Mouse (Mus musculus): ENCODE data around the gene Myo5a. TPM values are rescaled to one million over a fixed set of nuclear protein-coding genes. Genes with fewer than 3 reads are reported as not detected.
"Not testable (repeated sequence)": the region's sequence is repeated elsewhere in the genome, so short reads cannot be mapped to it uniquely, and the experiment has no call there.

Myo5a gene
- polyA plus RNA-seq, 1 experiment = 16.8 TPM

- Histone ChIP-seq H3K4me3 (replicated peaks; ENCODE audit: control insufficient read depth, low read depth, low read length) (no peak overlapping the region), H3K4me1 (ENCODE audit: control insufficient read depth, insufficient read depth, low read length) (no peaks in the 10 kb centered on the region; the same call in none of the 2 replicates), H3K27ac (ENCODE audit: control insufficient read depth, insufficient read depth, low read depth, low read length, poor library complexity) (no peak overlapping the region)
- 85% methylated on average over 6 of the region's 6 CpGs for WGBS
- no peak for TF ChIP-seq POLR2A (IDR thresholded peaks at IDR 0.05; ENCODE audit: borderline replicate concordance, control insufficient read depth, low read depth, low read length)
- no peak for TF ChIP-seq CTCF (IDR thresholded peaks at IDR 0.05; ENCODE audit: control insufficient read depth, insufficient read depth, low read length)
Observed at GRCm38 (mm10) chr9:75247870-75248269, 177.1 kb downstream of the Myo5a start.

- no peaks in the 10 kb centered on the region; the same call in none of the 2 replicates for H3K4me1 ChIP-seq (ENCODE audit: control insufficient read depth, insufficient read depth, low read length)
- WGBS = 45% methylated on average over 1 of the region's 1 CpGs
Observed at GRCm38 (mm10) chr9:75248359-75248758, 177.5 kb downstream of the Myo5a start.

GRCm38 (mm10) chr9:75248874-75249273, 178.1 kb downstream of the Myo5a start:
- no peak overlapping the region for H3K27ac ChIP-seq (ENCODE audit: control insufficient read depth, insufficient read depth, low read depth, low read length, poor library complexity)
- no peak for TF ChIP-seq POLR2A (IDR thresholded peaks at IDR 0.05; ENCODE audit: borderline replicate concordance, control insufficient read depth, low read depth, low read length)
- TF ChIP-seq CTCF (IDR thresholded peaks at IDR 0.05; ENCODE audit: control insufficient read depth, insufficient read depth, low read length) = no peak
- no peaks in the 10 kb centered on the region; the same call in none of the 2 replicates for H3K4me1 ChIP-seq (ENCODE audit: control insufficient read depth, insufficient read depth, low read length)
- no peak overlapping the region for H3K4me3 ChIP-seq (replicated peaks; ENCODE audit: control insufficient read depth, low read depth, low read length)

More at GRCm38 (mm10) chr9:75248359-75248758, 177.5 kb downstream of the Myo5a start:
- TF ChIP-seq CTCF (IDR thresholded peaks at IDR 0.05; ENCODE audit: control insufficient read depth, insufficient read depth, low read length) (no peak), POLR2A (IDR thresholded peaks at IDR 0.05; ENCODE audit: borderline replicate concordance, control insufficient read depth, low read depth, low read length) (no peak)
- no peak overlapping the region for H3K4me3 ChIP-seq (replicated peaks; ENCODE audit: control insufficient read depth, low read depth, low read length)
- no peak overlapping the region for H3K27ac ChIP-seq (ENCODE audit: control insufficient read depth, insufficient read depth, low read depth, low read length, poor library complexity)

- not testable (repeated sequence) for H3K27ac ChIP-seq (ENCODE audit: control insufficient read depth, insufficient read depth, low read depth, low read length, poor library complexity); H3K4me1 ChIP-seq (ENCODE audit: control insufficient read depth, insufficient read depth, low read length); H3K4me3 ChIP-seq (replicated peaks; ENCODE audit: control insufficient read depth, low read depth, low read length)
- WGBS = 39% methylated on average over 6 of the region's 6 CpGs
Observed at GRCm38 (mm10) chr9:75253158-75253557, 182.3 kb downstream of the Myo5a start.

GRCm38 (mm10) chr9:75253766-75254165, 183.0 kb downstream of the Myo5a start:
- 7% methylated on average over 3 of the region's 3 CpGs for WGBS
- Histone ChIP-seq H3K27ac (ENCODE audit: control insufficient read depth, insufficient read depth, low read depth, low read length, poor library complexity) (peak overlapping the region; percentile 27; the same call in 1 of the 2 replicates), H3K4me1 (ENCODE audit: control insufficient read depth, insufficient read depth, low read length) (peaks cover 4% of the 10 kb centered on the region), H3K4me3 (replicated peaks; ENCODE audit: control insufficient read depth, low read depth, low read length) (no peak overlapping the region)
- TF ChIP-seq POLR2A (IDR thresholded peaks at IDR 0.05; ENCODE audit: borderline replicate concordance, control insufficient read depth, low read depth, low read length) (no peak), CTCF (IDR thresholded peaks at IDR 0.05; ENCODE audit: control insufficient read depth, insufficient read depth, low read length) (no peak)

GRCm38 (mm10) chr9:75254196-75254955, 183.6 kb downstream of the Myo5a start:
- WGBS = 18% methylated on average over 13 of the region's 13 CpGs
- H3K27ac ChIP-seq (ENCODE audit: control insufficient read depth, insufficient read depth, low read depth, low read length, poor library complexity) = peak overlapping the region; percentile 27
- H3K4me3 ChIP-seq (replicated peaks; ENCODE audit: control insufficient read depth, low read depth, low read length) = no peak overlapping the region
- no peak for TF ChIP-seq CTCF (IDR thresholded peaks at IDR 0.05; ENCODE audit: control insufficient read depth, insufficient read depth, low read length)
- peaks cover 4% of the 10 kb centered on the region for H3K4me1 ChIP-seq (ENCODE audit: control insufficient read depth, insufficient read depth, low read length)

- Histone ChIP-seq H3K27ac (ENCODE audit: control insufficient read depth, insufficient read depth, low read depth, low read length, poor library complexity) (no peak overlapping the region), H3K4me1 (ENCODE audit: control insufficient read depth, insufficient read depth, low read length) (peaks cover 4% of the 10 kb centered on the region), H3K4me3 (replicated peaks; ENCODE audit: control insufficient read depth, low read depth, low read length) (no peak overlapping the region)
- 63% methylated on average over 14 of the region's 14 CpGs for WGBS
- no peak for TF ChIP-seq POLR2A (IDR thresholded peaks at IDR 0.05; ENCODE audit: borderline replicate concordance, control insufficient read depth, low read depth, low read length)
- no peak for TF ChIP-seq CTCF (IDR thresholded peaks at IDR 0.05; ENCODE audit: control insufficient read depth, insufficient read depth, low read length)
Observed at GRCm38 (mm10) chr9:75255820-75256545, 185.2 kb downstream of the Myo5a start.

- H3K4me3 ChIP-seq (replicated peaks; ENCODE audit: control insufficient read depth, low read depth, low read length) = no peak overlapping the region
- 69% methylated on average over 4 of the region's 4 CpGs for WGBS
- H3K4me1 ChIP-seq (ENCODE audit: control insufficient read depth, insufficient read depth, low read length) = peaks cover 6% of the 10 kb centered on the region
- no peak overlapping the region for H3K27ac ChIP-seq (ENCODE audit: control insufficient read depth, insufficient read depth, low read depth, low read length, poor library complexity)
- TF ChIP-seq POLR2A (IDR thresholded peaks at IDR 0.05; ENCODE audit: borderline replicate concordance, control insufficient read depth, low read depth, low read length) (no peak), CTCF (IDR thresholded peaks at IDR 0.05; ENCODE audit: control insufficient read depth, insufficient read depth, low read length) (no peak)
Observed at GRCm38 (mm10) chr9:75258792-75259191, 188.0 kb downstream of the Myo5a start.

Data from bone marrow, adult 2 months (tissue).